Mouse (Mus musculus): Measurements from ENCODE around the gene Cd19.

Gene Cd19

DNA sequence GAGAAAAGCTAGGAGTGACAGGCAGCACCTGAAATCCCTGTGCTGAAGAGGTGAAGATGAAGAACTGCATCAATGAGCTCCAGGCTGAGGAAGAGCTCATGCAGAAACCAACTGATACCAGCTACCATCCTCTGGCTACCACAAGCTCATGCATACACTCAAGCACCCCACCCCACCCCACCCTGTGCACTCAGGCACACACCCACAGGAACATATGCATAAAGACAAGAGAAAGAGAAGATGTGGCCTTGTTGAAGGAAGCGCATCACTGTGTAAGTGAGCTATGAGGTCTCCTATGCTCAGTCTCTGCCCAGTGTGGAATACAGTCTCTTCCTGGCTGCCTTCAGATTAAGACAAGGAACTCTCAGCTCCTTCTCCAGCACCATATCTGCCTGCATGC lies 26.5 kb downstream of the Cd19 start:
- in situ Hi-C loops (cut with MboI, MseI): no loop called here

DNA sequence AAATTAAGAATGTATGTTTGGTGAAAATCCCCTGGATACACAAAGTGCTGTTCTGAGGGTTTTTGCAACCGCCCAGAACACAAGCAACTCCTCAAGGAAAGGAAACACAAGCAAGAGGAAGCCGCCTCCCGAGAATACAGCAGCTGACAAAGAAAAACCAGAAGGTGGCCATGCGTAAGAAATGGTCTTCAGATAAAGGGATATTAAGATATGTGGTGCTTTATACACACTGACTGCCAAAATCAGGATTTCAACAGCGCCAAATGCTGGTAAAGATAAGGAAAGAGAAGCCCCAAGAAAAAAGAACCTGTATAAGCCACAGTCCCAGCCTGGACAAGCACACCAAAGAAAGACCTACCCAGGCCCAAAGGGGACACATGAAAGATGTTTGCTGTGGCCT lies 31.1 kb downstream of the Cd19 start:
- in situ Hi-C loops (cut with MboI, MseI): no loop called here

DNA sequence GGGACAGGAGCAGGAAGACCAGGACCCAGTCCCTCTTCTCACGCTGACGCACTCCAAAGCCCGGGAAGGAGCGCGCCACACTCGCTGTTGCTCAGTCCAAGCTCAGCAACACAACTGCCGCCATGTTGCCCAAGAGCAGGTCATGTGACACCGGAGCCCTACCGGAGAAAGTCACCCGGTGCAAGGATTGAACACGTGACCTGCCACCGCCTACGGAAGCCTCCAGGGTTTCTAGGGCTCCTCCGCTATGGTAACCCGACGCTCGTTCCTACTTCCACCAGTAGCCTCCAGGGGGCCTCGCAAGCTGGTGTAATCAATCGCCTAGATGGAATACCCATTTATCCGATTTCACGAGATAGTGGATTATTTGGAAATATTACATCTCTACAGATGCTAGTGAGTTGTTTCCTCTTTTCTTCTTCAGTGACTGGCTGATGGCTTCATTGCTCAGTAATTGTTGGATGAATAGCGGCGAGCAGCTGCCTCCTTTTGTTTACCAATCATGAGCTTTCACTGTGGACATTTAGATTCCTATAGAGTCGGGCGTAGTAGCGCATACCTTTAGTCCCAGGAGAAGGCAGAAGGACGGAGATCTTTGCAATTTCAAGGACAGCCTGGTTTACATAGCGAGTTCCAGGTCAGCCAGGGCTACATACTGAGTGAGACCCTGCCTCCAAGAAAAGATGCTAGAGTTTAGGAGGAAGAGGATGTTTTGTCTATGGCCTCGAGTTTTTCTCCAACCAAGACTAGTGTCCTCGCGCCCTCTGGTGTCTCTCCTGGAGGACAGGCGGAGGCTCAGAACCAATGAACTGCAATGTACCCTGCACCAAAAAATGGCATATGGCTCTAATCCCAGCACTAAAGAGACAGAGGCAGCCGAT lies 37.2 kb downstream of the Cd19 start, which contains the start of gene Spns1:
Spns1 (minus strand) TSS at position 173 of the 881 bp plus-strand sequence.
- in situ Hi-C loops (cut with MboI, MseI): no loop called here

DNA sequence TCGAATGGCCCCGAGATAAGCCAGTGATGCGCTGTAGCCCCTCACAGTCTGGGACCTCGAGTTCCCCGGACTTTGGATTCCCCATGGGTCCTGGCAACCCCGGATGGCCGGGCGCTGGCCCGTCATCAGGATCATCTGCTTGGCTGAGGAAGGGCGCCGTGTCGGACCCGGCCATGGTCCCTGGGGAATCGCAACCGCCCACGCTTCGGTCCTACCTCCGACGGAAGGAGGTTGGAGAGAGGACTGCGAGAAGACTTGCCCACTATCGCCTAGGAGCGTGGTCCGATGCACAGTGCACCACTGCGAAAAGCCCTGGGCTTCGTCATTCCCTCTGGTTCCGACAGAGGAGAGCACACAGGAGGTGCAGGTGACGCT lies 37.8 kb downstream of the Cd19 start:
- in situ Hi-C loops (cut with MboI, MseI): no loop called here

GRCm38 (mm10) chr7:126375012-126375411 lies 39.7 kb downstream of the Cd19 start:
- in situ Hi-C loops (cut with MboI, MseI): no loop called here

DNA sequence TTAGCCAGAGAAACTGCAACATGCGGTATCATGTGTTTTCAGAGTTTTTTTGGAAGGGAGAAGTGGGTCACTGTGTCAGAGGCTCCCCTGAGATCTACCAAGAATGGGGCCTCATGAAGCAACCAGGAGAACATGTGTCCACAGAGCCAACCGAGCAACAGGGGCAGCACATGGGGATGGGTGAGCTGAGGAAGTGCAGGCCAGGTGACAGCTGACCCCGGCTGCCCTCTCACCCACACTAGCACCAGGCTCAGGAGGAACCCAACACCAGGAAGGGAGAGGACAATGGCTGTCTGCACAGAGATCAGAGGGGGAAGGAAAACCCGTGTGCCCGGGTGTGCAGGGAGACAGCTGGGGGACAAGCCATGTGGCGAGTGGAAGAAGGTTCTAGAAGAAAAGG lies 40.2 kb downstream of the Cd19 start:
- in situ Hi-C loops (cut with MboI, MseI): no loop called here

DNA sequence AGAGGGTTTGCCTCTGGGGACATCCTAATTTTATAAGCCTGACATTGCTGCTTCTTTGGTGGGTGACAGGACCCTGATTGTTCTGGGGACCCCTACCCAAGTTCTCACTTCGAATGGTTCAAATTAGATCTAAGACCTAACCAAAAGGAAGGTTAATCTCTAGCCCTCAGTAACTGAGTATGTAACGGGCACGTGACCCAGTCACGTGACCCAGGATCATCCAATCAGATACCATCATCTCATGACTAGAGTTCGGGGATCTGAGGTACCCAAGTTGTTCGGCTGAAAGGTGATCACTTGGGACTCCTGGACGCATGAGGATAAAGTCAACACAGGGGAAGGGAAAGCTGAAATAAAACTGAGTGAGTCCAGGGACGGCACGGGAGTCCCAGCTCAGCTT lies 41.7 kb downstream of the Cd19 start:
- in situ Hi-C loops (cut with MboI, MseI): no loop called here

GRCm38 (mm10) chr7:126369393-126369792 lies 45.3 kb downstream of the Cd19 start, which contains the start of gene Lat:
Gene Lat, minus strand, starts transcription at chr7:126369570.
- in situ Hi-C loops (cut with MboI, MseI): loop anchor here (5.0 to 10.0 kb wide), 2 partner anchors 37 to 775 kb away; no protein-coding TSS in a partner anchor

- in situ Hi-C loops (cut with MboI, MseI): loop anchor here (5.0 to 10.0 kb wide), 2 partner anchors 36 to 774 kb away; no protein-coding TSS in a partner anchor
Measured at GRCm38 (mm10) chr7:126368367-126368766, 46.3 kb downstream of the Cd19 start.

GRCm38 (mm10) chr7:126367636-126368035 lies 47.1 kb downstream of the Cd19 start:
- in situ Hi-C loops (cut with MboI, MseI): loop anchor here (5.0 to 10.0 kb wide), 2 partner anchors 35 to 773 kb away; no protein-coding TSS in a partner anchor

- in situ Hi-C loops (cut with MboI, MseI): loop anchor here (10.0 kb wide), 1 partner anchor 768 kb away; no protein-coding TSS in a partner anchor
Measured at GRCm38 (mm10) chr7:126363038-126363437, 51.7 kb downstream of the Cd19 start.

- in situ Hi-C loops (cut with MboI, MseI): no loop called here
Measured at GRCm38 (mm10) chr7:126359049-126359448, 55.6 kb downstream of the Cd19 start.

Data from regulatory T cell (primary cell).